Mouse (Mus musculus): ENCODE measurements around the gene Map2k4.

- TF ChIP-seq CTCF (IDR thresholded peaks at IDR 0.05; ENCODE audit: control insufficient read depth, insufficient read depth, insufficient read length) = no peak
- no peak for TF ChIP-seq MAX (IDR thresholded peaks at IDR 0.05)
- no peak for TF ChIP-seq USF1 (IDR thresholded peaks at IDR 0.05; ENCODE audit: low read depth)
- no peak for TF ChIP-seq CEBPB (IDR thresholded peaks at IDR 0.05; ENCODE audit: low read depth)
- no peak for TF ChIP-seq MYOD1 (IDR thresholded peaks at IDR 0.05; ENCODE audit: control insufficient read depth, insufficient read length, low read depth)
Measured at GRCm38 (mm10) chr11:65768445-65768844, 19.7 kb downstream of the Map2k4 start.

Data from C2C12 (cell line).